In the genomic region with DNA sequence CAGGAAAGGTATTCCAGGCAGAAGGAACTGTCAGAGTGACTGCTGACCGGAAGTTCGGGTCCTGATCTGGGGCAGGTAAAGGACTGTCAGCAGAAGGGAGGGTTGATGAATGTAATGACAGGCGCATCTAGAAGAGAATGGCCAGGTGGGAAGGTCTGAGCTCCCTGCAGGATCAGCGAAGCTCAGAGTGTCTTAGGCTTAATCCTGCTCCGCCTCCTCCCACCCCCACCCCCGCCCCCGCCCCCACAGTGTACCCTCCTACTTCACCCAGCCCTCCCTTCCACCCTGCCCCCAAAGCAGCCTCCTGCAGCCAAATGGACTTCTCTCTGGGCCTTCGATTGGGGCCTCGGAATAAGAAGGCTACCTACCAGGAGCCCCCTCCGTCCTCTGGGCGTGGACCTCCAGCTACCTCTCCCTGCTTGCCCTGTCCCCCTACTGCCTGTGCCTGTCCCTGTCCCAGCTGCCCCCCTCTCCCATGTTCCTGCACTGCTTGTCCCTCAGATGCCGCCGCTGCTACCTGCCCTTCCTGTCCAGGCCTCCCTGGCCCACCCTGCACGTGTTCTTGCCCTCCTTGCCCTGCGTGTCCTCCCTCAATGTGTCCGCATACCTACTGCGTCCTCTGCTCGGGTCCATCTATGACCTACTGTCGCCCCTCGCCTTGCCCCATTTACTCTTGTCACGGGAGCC, we compare ENCODE assay signal across 11 mouse cellular contexts. TPM values are rescaled to one million over a fixed set of nuclear protein-coding genes. Genes with fewer than 3 reads are reported as not detected.
DNase-seq lines count a peak whose midpoint lies in the region; ATAC-seq and TF ChIP-seq lines count a peak whose summit lies in the region.
"Had no signal": no experiment of that assay in that cellular context is flagged by ENCODE, and none has a peak within 500 bp of the region (broad histone marks: within the 10 kb centered on the region; RNA-seq: fewer than 3 reads in every experiment).

Gm9918 (plus strand) TSS at position 290 of the 687 bp plus-strand sequence.

- H3K4me3 ChIP-seq in heart, embryonic 11.5 days (ENCODE audit: low read depth, low read length), result peak within 1 kb of the TSS; percentile 29
- H3K4me3 ChIP-seq in ES-E14 (ENCODE audit: insufficient read depth in 1 of 2, low read depth in 1 of 2, low read length in 2 of 2, poor library complexity in 1 of 2, severe bottlenecking in 1 of 2), result peak within 1 kb of the TSS; percentile 54 to 66
- H3K4me3 ChIP-seq in hindbrain, embryonic 13.5 days, result peak within 1 kb of the TSS; percentile 2; the same call in 1 of the 2 replicates
- H3K4me3 ChIP-seq in midbrain, embryonic 11.5 days (ENCODE audit: low read depth, low read length), result no peak within 1 kb of the TSS

- ATAC-seq in heart, embryonic 11.5 days (replicated peaks; ENCODE audit: insufficient number of reproducible peaks, low FRiP score, low TSS enrichment), result no peak
- no peak for ATAC-seq in hindbrain, embryonic 13.5 days (ENCODE audit: low FRiP score)
- 0 out of 2 replicates have a peak, but pooled peaks have one; percentile 44 for ATAC-seq in midbrain, embryonic 11.5 days (ENCODE audit: low FRiP score)

- in situ Hi-C loops in ES-E14 (cut with MboI; ENCODE audit: low sequenced_read_pairs in 2 of 2, unreplicated experiment in 2 of 2), result no loop called here

- peak within 1 kb of the TSS; percentile 63 for H3K4me2 ChIP-seq in heart, embryonic 11.5 days
- H3K4me2 ChIP-seq in hindbrain, embryonic 13.5 days, result peak within 1 kb of the TSS; percentile 25
- peak within 1 kb of the TSS; percentile 37; the same call in 1 of the 2 replicates for H3K4me2 ChIP-seq in midbrain, embryonic 11.5 days

- no peaks in the 10 kb centered on the region for H3K36me3 ChIP-seq in heart, embryonic 11.5 days (ENCODE audit: control insufficient read depth, insufficient read depth, low read length)
- H3K36me3 ChIP-seq in ES-E14 (ENCODE audit: control insufficient read depth, insufficient read depth, low read length, poor library complexity, severe bottlenecking), result no peaks in the 10 kb centered on the region
- H3K36me3 ChIP-seq in hindbrain, embryonic 13.5 days, result no peaks in the 10 kb centered on the region
- H3K36me3 ChIP-seq in midbrain, embryonic 11.5 days (ENCODE audit: control insufficient read depth, insufficient read depth, low read length), result no peaks in the 10 kb centered on the region

- peaks cover 19% of the 10 kb centered on the region for H3K27me3 ChIP-seq in heart, embryonic 11.5 days (ENCODE audit: control insufficient read depth, insufficient read depth, low read length)
- H3K27me3 ChIP-seq in hindbrain, embryonic 13.5 days, result peaks cover 27% of the 10 kb centered on the region
- H3K27me3 ChIP-seq in midbrain, embryonic 11.5 days (ENCODE audit: control insufficient read depth, insufficient read depth, low read length), result peaks cover 3% of the 10 kb centered on the region; the same call in 1 of the 2 replicates

- intact Hi-C loops in heart, postnatal 10 days (cut with DNase I), result loop anchor here (5.0 kb wide), 1 partner anchor 33 kb away; no protein-coding TSS in a partner anchor

- H3K4me1 ChIP-seq in heart, embryonic 11.5 days (ENCODE audit: control insufficient read depth, insufficient read depth, low read length), result peaks cover 9% of the 10 kb centered on the region
- peaks cover 0 to 8% of the 10 kb centered on the region in 2 experiments; a peak in 1 of 4 replicates for H3K4me1 ChIP-seq in ES-E14 (ENCODE audit: control insufficient read depth in 2 of 2, insufficient read depth in 2 of 2, low read length in 2 of 2, poor library complexity in 1 of 2)
- H3K4me1 ChIP-seq in hindbrain, embryonic 13.5 days (replicated peaks), result no peaks in the 10 kb centered on the region
- no peaks in the 10 kb centered on the region; the same call in 1 of the 2 replicates for H3K4me1 ChIP-seq in midbrain, embryonic 11.5 days (ENCODE audit: control insufficient read depth, insufficient read depth, low read length)

- DNase-seq in heart, postnatal 10 days, result no peak
- DNase-seq in ES-E14 (ENCODE audit: low read depth, low spot score), result no peak
- no peak for DNase-seq in midbrain, embryonic 11.5 days (ENCODE audit: low spot score, missing footprints)
- DNase-seq in adrenal gland, postnatal 36 days, result no peak
- DNase-seq in testis, postnatal 10 days (ENCODE audit: low spot score), result no peak
- DNase-seq in cerebellum, postnatal 14 days, result no peak
- DNase-seq: kidney, postnatal 25 days; thymus, postnatal 25 days had no signal

- H3K27ac ChIP-seq in heart, embryonic 11.5 days (ENCODE audit: low read depth, low read length), result no peak within 1 kb of the TSS
- H3K27ac ChIP-seq in ES-E14 (ENCODE audit: insufficient read depth, low read depth, low read length, poor library complexity, severe bottlenecking), result peak within 1 kb of the TSS; percentile 70; the same call in 1 of the 2 replicates
- H3K27ac ChIP-seq in hindbrain, embryonic 13.5 days, result no peak within 1 kb of the TSS
- no peak within 1 kb of the TSS for H3K27ac ChIP-seq in midbrain, embryonic 11.5 days (ENCODE audit: low read depth, low read length)

- peak within 1 kb of the TSS; percentile 58; the same call in 1 of the 2 replicates for H3K9ac ChIP-seq in heart, embryonic 11.5 days (ENCODE audit: low read depth, low read length)
- H3K9ac ChIP-seq in ES-E14 (ENCODE audit: insufficient read depth, low read depth, low read length, poor library complexity, severe bottlenecking), result peak within 1 kb of the TSS; percentile 46
- H3K9ac ChIP-seq in hindbrain, embryonic 13.5 days, result no peak within 1 kb of the TSS
- H3K9ac ChIP-seq in midbrain, embryonic 11.5 days (ENCODE audit: low read length), result 0 out of 2 replicates have a peak within 1 kb of the TSS, but pooled peaks have one; percentile 3

- H3K9me3 ChIP-seq in heart, embryonic 11.5 days (replicated peaks; ENCODE audit: control insufficient read depth, low read length), result no peaks in the 10 kb centered on the region
- no peaks in the 10 kb centered on the region for H3K9me3 ChIP-seq in ES-E14 (ENCODE audit: control insufficient read depth, insufficient read depth, low read depth, low read length)
- H3K9me3 ChIP-seq in hindbrain, embryonic 13.5 days, result no peaks in the 10 kb centered on the region
- H3K9me3 ChIP-seq in midbrain, embryonic 11.5 days (ENCODE audit: control insufficient read depth, low read length), result no peaks in the 10 kb centered on the region

- WGBS in heart, embryonic 11.5 days (ENCODE audit: insufficient replicate concordance), result 5% methylated on average over 21 of the region's 21 CpGs
- 10% methylated on average over 19 of the region's 21 CpGs for WGBS in hindbrain, embryonic 13.5 days
- 6% methylated on average over 19 of the region's 21 CpGs for WGBS in midbrain, embryonic 11.5 days

TF ChIP-seq in ES-E14, 5 proteins besides CTCF, POLR2A, EP300 and RAD21:
- no peak for TF ChIP-seq HCFC1 (IDR thresholded peaks at IDR 0.05; ENCODE audit: borderline replicate concordance, insufficient read depth, low read length)
- no peak for TF ChIP-seq CHD2 (IDR thresholded peaks at IDR 0.05; ENCODE audit: low read depth, low read length)
- no peak for TF ChIP-seq MAFK (IDR thresholded peaks at IDR 0.05; ENCODE audit: insufficient read depth, low read depth, low read length)
- no peak for TF ChIP-seq ZNF384 (IDR thresholded peaks at IDR 0.05; ENCODE audit: low read depth, low read length)
- no peak for TF ChIP-seq ZC3H11A (IDR thresholded peaks at IDR 0.05; ENCODE audit: borderline replicate concordance, low read depth, low read length)

RNA-seq across cellular contexts. Expression of gene Gm9918, which starts in this region (rescaled TPM):
- polyA plus RNA-seq in heart, embryonic 11.5 days (2014; fragmentation: Nextera tagmentation; extraction: Ambion mirVana), result 0.07 TPM in 1 of 2 replicates, not detected in the other
- total RNA-seq in heart, postnatal 10 days (2021), result not detected
- total RNA-seq in ES-E14 (2012; rRNA removed), result 0.45 and 1.0 TPM in 2 replicates
- polyA plus RNA-seq in hindbrain, embryonic 13.5 days (2015; fragmentation: Nextera tagmentation; extraction: Ambion mirVana), result 0.14 and 0.22 TPM in 2 replicates
- polyA plus RNA-seq in midbrain, embryonic 11.5 days (2014; fragmentation: Nextera tagmentation; extraction: Ambion mirVana), result 0.15 and 0.23 TPM in 2 replicates
- not detected for total RNA-seq in adrenal gland, postnatal 36 days (2021)
- polyA plus RNA-seq: C2C12 had no signal

Comparison
In these comparisons a context has a peak if more than half of its experiments do, and no peak if none do; other contexts are left out.
1. Peak in ATAC-seq, H3K9ac ChIP-seq and H3K4me2 ChIP-seq in midbrain, embryonic 11.5 days; RNA of the gene not detected or under 1 TPM.